Mouse (Mus musculus) heart, adult 2 months (tissue): Measurements from ENCODE around the gene Prkch.

Experiments used
- CTCF ChIP-seq: fragments of 200-600 bp; IDR thresholded peaks from 2 replicates; pipeline ENCODE4 v1.8.1; 2022; ENCODE audit warnings: antibody characterized with exemption, mild to moderate bottlenecking, moderate library complexity
- EP300 ChIP-seq: fragments of 200-500 bp; IDR thresholded peaks from 2 replicates; pipeline ENCODE4 v1.6.1; 2011; ENCODE audit warnings: low read depth, low read length, control low read depth; ENCODE audit not compliant: insufficient read depth
- POLR2A ChIP-seq: fragments of 200-500 bp; IDR thresholded peaks from 2 replicates; pipeline ENCODE4 v1.6.1; 2011; ENCODE audit warnings: mild to moderate bottlenecking, low read depth, low read length, control low read depth; ENCODE audit not compliant: insufficient read depth

DNA sequence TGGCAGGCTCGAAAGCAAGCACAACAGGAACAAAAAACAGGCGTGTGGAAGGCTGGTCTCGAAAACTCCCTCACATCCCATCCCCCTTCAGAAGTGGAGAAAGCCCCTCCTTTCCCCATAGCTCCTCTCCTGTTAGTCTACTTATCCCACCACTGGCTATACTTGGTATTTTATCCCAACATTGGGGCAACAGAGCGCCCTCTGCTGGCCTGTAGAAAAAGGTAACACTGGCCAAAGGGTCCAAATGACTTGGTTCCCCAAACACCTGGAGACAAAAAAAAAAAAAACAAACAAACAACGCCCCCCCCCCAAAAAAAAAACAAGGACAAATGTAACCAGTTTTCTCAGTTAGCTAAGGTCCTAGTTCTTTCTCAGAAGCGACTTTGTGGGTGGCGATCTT is 24.5 kb upstream of the Prkch start:
- TF ChIP-seq EP300 (no peak), CTCF (peak; percentile 51), POLR2A (no peak)
